Mouse (Mus musculus) fat pad, adult 2 months (tissue): ENCODE results near the gene Ogn.

Source experiments
- DNase-seq: peaks from one replicate; pipeline ENCODE4 v3.0.0-alpha.2; 2011; ENCODE audit warnings: low read depth, low spot score; ENCODE audit errors: extremely low read depth

The Ogn gene

DNA sequence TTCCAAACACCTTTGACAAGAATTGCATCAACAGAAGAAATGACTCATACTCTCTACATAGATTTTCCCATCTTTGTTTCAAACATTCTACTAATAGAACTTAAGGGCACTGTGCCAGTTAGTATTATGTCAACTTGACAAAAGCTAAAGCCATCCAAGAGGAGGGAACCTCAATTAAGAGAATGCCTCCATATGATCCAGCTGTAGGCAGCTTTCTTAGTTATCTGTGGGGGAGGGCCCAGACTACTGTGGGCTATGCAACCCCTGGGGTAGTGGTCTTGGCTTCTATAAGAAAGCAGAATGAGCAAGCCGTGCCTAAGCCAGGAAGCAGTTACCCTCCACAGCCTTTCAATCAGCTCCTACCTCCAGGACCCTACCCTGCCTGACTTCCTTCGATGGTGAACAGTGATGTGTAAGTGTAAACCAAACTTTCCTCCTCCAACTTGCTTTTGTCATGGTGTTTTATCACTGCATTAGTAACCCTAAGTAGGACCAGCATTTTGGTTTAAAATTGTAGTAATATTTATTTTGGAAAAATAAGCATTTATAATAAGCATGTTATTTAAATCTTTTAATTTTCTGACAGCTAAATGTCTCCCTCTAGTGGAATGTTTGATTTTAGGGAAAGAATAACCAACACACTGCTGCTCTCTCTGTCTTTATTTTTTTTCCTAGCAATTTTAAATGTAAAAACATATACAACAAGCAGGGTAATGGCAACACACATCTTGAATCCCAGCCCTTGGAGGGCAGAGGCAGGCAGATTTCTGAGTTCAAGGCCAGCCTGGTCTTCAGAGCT lies 37.1 kb downstream of the Ogn start:
- no peak for DNase-seq

DNA sequence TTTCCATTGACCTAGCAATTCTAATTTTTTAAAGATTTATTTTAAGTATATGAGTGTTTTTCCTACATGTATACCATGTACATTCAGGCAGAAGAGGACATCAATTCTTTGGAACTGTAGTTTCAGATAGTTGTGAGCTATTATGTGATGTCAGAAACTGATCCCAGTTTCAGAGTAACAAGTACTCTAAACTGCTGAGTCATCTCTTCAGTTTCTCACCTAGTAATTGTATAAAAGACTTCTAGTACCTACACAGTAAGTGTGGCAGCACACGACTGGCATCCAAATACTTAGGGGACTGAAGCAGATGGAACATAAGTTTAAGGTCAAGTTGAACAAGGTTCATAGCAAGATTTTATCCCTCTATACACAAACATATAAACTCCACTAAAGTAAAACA lies 38.2 kb downstream of the Ogn start:
- DNase-seq = no peak

DNA sequence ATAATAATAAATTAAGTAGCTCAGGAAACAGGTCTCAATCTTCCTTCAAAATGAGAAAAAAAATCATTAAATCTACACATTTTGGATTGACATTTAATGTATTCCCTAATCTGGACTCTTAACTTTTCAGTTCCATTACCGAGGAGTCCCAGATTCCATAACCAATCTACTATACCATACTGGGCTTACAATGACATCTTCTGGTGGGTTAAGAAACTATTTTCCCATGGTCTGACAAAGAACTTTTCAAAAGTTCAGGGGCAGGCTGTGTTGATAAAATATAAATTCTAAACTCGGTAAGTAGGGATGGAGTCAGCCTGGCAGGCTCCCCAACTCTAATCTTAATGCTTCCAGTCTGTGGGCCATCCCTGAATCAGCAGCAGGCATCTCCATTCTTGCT lies 43.3 kb downstream of the Ogn start:
- DNase-seq = no peak

DNA sequence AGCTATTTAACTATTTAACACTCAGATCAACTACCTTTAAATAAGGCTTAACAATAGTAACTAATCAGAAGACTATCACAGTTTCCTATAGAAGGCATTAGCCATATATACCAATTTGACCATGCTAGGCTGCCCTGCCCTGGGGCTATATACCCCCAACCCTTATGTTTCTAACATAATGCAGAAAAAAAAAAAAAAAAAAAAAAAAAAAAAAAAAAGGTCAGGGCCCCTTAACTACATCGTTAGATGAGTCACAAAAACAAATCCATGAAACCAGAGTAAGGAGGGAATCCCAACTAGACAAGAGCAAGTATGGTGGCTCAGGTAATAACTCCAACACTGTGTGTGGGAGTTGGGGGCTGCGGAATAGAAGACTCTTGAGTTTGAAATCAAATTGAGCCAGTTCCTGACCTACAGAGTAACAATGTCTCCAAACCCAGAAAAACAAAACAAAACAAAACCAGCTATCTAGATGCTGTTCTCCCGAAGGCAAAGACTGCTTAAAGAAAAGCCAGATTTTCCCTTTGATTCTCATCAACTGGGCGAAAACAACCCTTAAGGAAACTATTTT lies 44.0 kb downstream of the Ogn start:
- no peak for DNase-seq

DNA sequence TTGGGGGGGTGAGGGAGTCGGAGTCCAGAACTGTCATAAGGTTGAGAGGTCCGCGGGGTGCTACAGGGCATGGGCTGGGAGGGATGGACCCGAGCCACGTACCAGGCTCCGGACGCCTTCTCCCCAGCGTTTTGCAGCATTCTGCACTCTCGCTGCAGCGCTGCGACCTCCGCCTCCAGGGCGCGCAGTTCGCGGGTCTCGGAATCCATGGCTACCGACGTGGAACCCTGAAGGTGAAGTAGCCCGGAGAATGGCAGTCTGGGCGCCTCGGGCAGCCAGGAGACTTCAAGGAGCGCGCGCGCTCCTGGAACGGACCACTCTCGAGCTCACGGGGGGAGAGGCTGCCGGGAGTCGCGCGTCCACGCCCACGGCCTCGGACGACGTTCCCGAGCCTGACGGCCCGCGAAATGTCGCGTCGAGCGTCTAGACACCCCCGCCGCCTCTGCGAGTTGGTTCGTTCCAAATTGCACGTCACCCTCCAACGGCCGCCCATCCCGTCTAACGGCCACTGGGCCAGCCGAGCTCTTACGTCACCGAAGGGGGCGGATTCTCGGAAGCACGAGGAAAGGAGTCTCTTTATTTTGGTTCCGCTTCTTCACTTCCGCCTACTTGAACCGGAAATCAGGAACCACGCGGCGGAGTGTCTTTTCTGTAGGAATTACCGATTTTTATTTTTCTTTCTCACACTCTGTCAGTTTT lies 44.8 kb downstream of the Ogn start, which contains the start of the genes Cenpp and Nol8:
Gene Cenpp (minus strand): TSS at position 305 of the 699 bp plus-strand sequence.
Gene Nol8 (plus strand): TSS at position 598 of the 699 bp plus-strand sequence.
- peak; percentile 91 for DNase-seq

DNA sequence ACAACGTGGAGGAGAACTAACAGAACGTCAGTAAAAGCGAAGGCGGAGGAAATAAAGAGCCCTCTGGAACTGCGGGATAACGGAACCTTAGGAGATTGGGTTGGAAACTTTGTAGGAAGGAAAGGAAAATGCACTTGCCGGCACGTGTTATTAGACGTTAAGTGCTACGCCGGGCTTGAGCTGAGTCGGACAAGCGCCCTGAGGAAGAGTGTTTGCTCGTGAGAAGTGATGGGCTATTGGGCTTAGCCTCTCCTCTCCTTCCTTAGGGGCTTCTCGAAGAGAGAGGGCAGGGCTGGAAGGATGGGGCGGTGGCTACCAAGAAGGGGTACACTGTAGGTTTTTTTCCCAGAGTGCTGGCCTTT lies 45.3 kb downstream of the Ogn start:
- no peak for DNase-seq
